Mouse (Mus musculus): ENCODE data around the gene Paf1. TPM values are rescaled to one million over a fixed set of nuclear protein-coding genes. Genes with fewer than 3 reads are reported as not detected.

Gene Paf1
- total and polyA plus RNA-seq, 3 experiments: 53.5 to 645 (median 99.9) TPM

DNA sequence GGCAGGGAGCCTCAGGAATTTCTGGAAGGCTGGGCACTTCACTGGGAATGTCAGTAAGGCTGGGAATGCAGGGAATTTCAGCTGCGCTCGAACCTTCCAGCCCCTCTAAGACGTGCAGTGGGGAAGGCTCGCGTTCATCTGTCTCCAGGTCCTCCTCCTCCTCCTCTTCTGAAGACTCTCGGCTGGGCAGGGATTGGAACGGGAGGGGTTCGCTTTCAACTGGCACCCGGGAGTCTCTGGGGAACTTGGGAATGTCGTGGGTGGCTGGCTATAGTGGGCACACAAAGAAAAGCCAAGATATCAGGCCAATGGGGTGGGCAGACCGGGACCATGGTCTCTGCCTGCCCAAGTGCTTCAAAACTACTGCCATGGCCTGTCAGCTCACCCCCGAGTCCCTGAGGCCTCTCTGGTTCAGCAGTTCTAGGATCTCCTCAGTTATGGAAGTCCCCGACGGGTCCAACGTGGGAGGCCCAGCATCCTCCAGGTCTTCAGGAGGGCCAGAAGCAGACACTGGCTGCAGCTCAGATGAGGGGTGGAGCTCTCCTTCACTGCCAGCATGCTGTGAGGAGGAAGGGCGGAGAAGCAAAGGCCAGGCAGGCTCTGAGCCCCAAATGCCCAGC, 30.2 kb upstream of the Paf1 start:
- Histone ChIP-seq H3K4me1 (ENCODE audit: control insufficient read depth in 1 of 2, insufficient read depth in 2 of 2, low read length in 2 of 2) (no peaks in the 10 kb centered on the region), H3K4me3 (ENCODE audit: control insufficient read depth in 1 of 2, insufficient read depth in 1 of 2, low read depth in 2 of 2, low read length in 2 of 2) (no peak overlapping the region), H3K27me3 (ENCODE audit: control insufficient read depth in 1 of 2, insufficient read depth in 2 of 2, low read length in 2 of 2) (no peaks in the 10 kb centered on the region), H3K9me3 (replicated peaks; ENCODE audit: insufficient read depth, low read length) (no peaks in the 10 kb centered on the region), H3K36me3 (ENCODE audit: control insufficient read depth in 1 of 2, insufficient read depth in 2 of 2, low read length in 2 of 2) (no peaks in the 10 kb centered on the region), H3K79me2 (ENCODE audit: control insufficient read depth, insufficient read depth, low read length, poor library complexity) (no peaks in the 10 kb centered on the region), H3K27ac (ENCODE audit: control insufficient read depth, low read depth, low read length) (no peak overlapping the region), H3K9ac (ENCODE audit: control insufficient read depth, low read depth, low read length, poor library complexity, severe bottlenecking) (no peak overlapping the region)
- TF ChIP-seq CHD2 (IDR thresholded peaks at IDR 0.05; ENCODE audit: low read length) (no peak), MXI1 (IDR thresholded peaks at IDR 0.05; ENCODE audit: low read depth, low read length) (no peak), ZNF384 (IDR thresholded peaks at IDR 0.05; ENCODE audit: low read depth, low read length) (no peak), TCF12 (IDR thresholded peaks at IDR 0.05; ENCODE audit: low read depth, low read length) (no peak), EP300 (IDR thresholded peaks at IDR 0.05; ENCODE audit: low read depth in 1 of 2, low read length in 2 of 2) (no peak), NRF1 (IDR thresholded peaks at IDR 0.05; ENCODE audit: insufficient read depth, low read depth, low read length, poor library complexity, severe bottlenecking) (no peak), MYC (IDR thresholded peaks at IDR 0.05; ENCODE audit: low read depth, low read length) (no peak), ELF1 (IDR thresholded peaks at IDR 0.05; ENCODE audit: low read depth, low read length) (no peak)
- no peak for DNase-seq (ENCODE audit: low read depth, low spot score)

DNA sequence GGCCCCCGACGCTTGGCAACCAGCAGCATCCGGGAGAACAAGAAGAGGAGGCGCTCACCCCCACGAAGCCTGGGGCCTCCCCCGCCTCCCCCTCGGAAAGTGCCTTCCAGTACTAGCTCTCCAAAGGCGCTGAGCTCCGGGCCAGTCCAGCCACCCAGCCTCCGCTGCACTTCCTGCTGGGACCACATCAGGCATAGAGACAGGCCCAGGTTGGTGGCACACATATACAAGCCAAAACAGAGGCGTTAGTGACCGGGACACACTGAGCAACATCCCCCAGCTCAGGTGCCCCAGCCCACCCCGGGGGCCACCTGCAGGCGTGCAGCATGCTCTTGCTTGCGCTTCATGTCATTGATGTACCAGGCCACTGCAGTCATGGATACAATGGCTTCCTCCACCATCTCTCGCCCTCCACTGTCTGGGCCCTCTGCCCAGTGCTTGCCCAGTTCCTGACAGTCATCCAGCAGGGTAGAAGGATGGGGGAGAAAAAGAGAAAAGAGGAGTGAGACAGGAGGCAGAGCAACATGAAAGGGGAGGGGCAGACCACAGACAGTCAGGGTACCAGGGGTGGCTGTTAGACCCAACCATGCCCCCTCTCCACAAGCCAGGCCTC, 25.0 kb upstream of the Paf1 start:
- Histone ChIP-seq H3K4me3 (ENCODE audit: control insufficient read depth in 1 of 2, insufficient read depth in 1 of 2, low read depth in 2 of 2, low read length in 2 of 2) (no peak overlapping the region), H3K79me2 (ENCODE audit: control insufficient read depth, insufficient read depth, low read length, poor library complexity) (peaks cover 2% of the 10 kb centered on the region; the same call in 1 of the 2 replicates), H3K36me3 (ENCODE audit: control insufficient read depth in 1 of 2, insufficient read depth in 2 of 2, low read length in 2 of 2) (no peaks in the 10 kb centered on the region), H3K27me3 (ENCODE audit: control insufficient read depth in 1 of 2, insufficient read depth in 2 of 2, low read length in 2 of 2) (no peaks in the 10 kb centered on the region), H3K9ac (ENCODE audit: control insufficient read depth, low read depth, low read length, poor library complexity, severe bottlenecking) (no peak overlapping the region), H3K4me1 (ENCODE audit: control insufficient read depth in 1 of 2, insufficient read depth in 2 of 2, low read length in 2 of 2) (no peaks in the 10 kb centered on the region; a peak in 1 of 4 replicates), H3K9me3 (replicated peaks; ENCODE audit: insufficient read depth, low read length) (no peaks in the 10 kb centered on the region), H3K27ac (ENCODE audit: control insufficient read depth, low read depth, low read length) (no peak overlapping the region)
- no peak for TF ChIP-seq E2F4 (IDR thresholded peaks at IDR 0.05; ENCODE audit: borderline replicate concordance, low read depth, low read length)
- no peak for TF ChIP-seq TCF12 (IDR thresholded peaks at IDR 0.05; ENCODE audit: low read depth, low read length)
- TF ChIP-seq MAZ (IDR thresholded peaks at IDR 0.05; ENCODE audit: low read depth, low read length): no peak
- TF ChIP-seq NELFE (IDR thresholded peaks at IDR 0.05; ENCODE audit: low read depth, low read length): no peak
- TF ChIP-seq NRF1 (IDR thresholded peaks at IDR 0.05; ENCODE audit: insufficient read depth, low read depth, low read length, poor library complexity, severe bottlenecking): no peak
- TF ChIP-seq TAL1 (IDR thresholded peaks at IDR 0.05; ENCODE audit: low read length): no peak
- no peak for TF ChIP-seq ETS1 (IDR thresholded peaks at IDR 0.05; ENCODE audit: low read depth, low read length)
- no peak for TF ChIP-seq RAD21 (IDR thresholded peaks at IDR 0.05; ENCODE audit: low read depth, low read length)
- TF ChIP-seq HCFC1 (IDR thresholded peaks at IDR 0.05; ENCODE audit: low read depth, low read length): no peak
- no peak for TF ChIP-seq CTCF (IDR thresholded peaks at IDR 0.05 in 2 of 3, conservative IDR thresholded peaks at IDR 0.05 in 1 of 3; ENCODE audit: control insufficient read depth in 1 of 3, insufficient read depth in 1 of 3, low read depth in 2 of 3, low read length in 3 of 3, poor library complexity in 1 of 3, severe bottlenecking in 1 of 3)
- TF ChIP-seq POLR2AphosphoS2 (IDR thresholded peaks at IDR 0.05; ENCODE audit: low read length): no peak
- no peak for TF ChIP-seq SIN3A (IDR thresholded peaks at IDR 0.05; ENCODE audit: low read length)
- TF ChIP-seq USF1 (IDR thresholded peaks at IDR 0.05; ENCODE audit: low read depth, low read length): no peak
- no peak for TF ChIP-seq MAFK (IDR thresholded peaks at IDR 0.05; ENCODE audit: borderline replicate concordance, low read depth, low read length)
- DNase-seq (ENCODE audit: low read depth, low spot score): no peak

Measured in MEL (cell line).